Mouse (Mus musculus) olfactory bulb, adult 2 months (tissue): Measurements from ENCODE around the gene Peli3. TPM values are rescaled to one million over a fixed set of nuclear protein-coding genes. Genes with fewer than 3 reads are reported as not detected.
"Not testable (repeated sequence)": the region's sequence is repeated elsewhere in the genome, so short reads cannot be mapped to it uniquely, and the experiment has no call there.

Experiments
- H3K27ac ChIP-seq: fragments of 200-500 bp; 2 replicates; pipeline ENCODE4 v1.5.1; 2012; ENCODE audit warnings: low read depth, low read length; ENCODE audit not compliant: insufficient read depth
- H3K4me1 ChIP-seq: fragments of 200-500 bp; 2 replicates; pipeline ENCODE4 v1.6.1; 2012; ENCODE audit warnings: low read length; ENCODE audit not compliant: control insufficient read depth, insufficient read depth
- H3K4me3 ChIP-seq: fragments of 200-500 bp; 2 replicates; pipeline ENCODE4 v1.5.1; 2012; ENCODE audit warnings: mild to moderate bottlenecking, low read depth, low read length, moderate library complexity; ENCODE audit not compliant: insufficient read depth
- CTCF ChIP-seq: fragments of 200-500 bp; IDR thresholded peaks from 2 replicates; pipeline ENCODE4 v1.5.1; 2012; ENCODE audit warnings: low read depth, mild to moderate bottlenecking, low read length, moderate library complexity; ENCODE audit not compliant: insufficient read depth
- POLR2A ChIP-seq: fragments of 200-500 bp; IDR thresholded peaks from 2 replicates; pipeline ENCODE4 v1.6.1; 2012; ENCODE audit warnings: mild to moderate bottlenecking, low read depth, low read length, moderate library complexity; ENCODE audit not compliant: insufficient read depth
- WGBS: fragments of 180-500 bp; shearing (Covaris S2); methylation state at CpG from one replicate; pipeline ENCODE4 v1.1.7; 2018; 5-methylcytosine and 5-hydroxymethylcytosine counted together
- polyA plus RNA-seq: library from polyadenylated mRNA; stranded (reverse); fragments of >200 nt; gene quantifications from 2 replicates; pipeline ENCODE4 v1.2.4, GENCODE M21; 2012; ENCODE audit warnings: low replicate concordance; ENCODE audit not compliant: missing spikeins, insufficient read depth, insufficient read length

The Peli3 gene
- polyA plus RNA-seq, 1 experiment, result not detected

GRCm38 (mm10) chr19:4961928-4962601, 19.1 kb upstream of the Peli3 start, which contains the start of gene Mrpl11:
TSS of gene Mrpl11 (plus strand) at chr19:4962147.
- peak within 1 kb of the TSS; percentile 90 for H3K4me3 ChIP-seq
- peak within 1 kb of the TSS; percentile 71 for H3K27ac ChIP-seq
- no peak for TF ChIP-seq POLR2A
- no peak for TF ChIP-seq CTCF
- WGBS, result under 1% methylated on average over 34 of the region's 34 CpGs
- H3K4me1 ChIP-seq, result no peaks in the 10 kb centered on the region

DNA sequence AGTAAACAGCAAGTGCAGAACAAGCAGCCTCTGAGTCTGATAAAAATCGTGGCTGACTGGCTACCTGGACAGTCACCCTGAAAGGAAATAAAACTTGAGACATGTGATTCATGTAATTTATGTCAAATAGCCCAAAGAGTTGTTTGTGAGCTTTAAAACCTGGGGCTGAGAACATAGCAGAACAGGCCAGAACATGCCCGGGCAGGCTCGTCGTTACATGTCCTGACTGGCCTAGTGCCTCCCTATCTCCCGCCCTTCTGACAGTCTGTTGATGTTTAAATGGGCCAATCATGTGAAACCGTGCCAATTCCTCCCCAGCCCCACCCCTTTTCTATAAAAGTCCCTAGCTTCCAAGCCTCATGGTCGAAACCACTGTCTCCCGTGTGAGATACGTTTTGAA, 5.7 kb upstream of the Peli3 start:
- WGBS, result 86% methylated on average over 9 of the region's 9 CpGs
- H3K27ac ChIP-seq, H3K4me1 ChIP-seq, H3K4me3 ChIP-seq: not testable (repeated sequence)

GRCm38 (mm10) chr19:4945540-4945939, 2.6 kb upstream of the Peli3 start:
- 35% methylated on average over 6 of the region's 6 CpGs for WGBS
- TF ChIP-seq CTCF (no peak), POLR2A (no peak)
- Histone ChIP-seq H3K4me1 (peaks cover 8% of the 10 kb centered on the region), H3K27ac (no peak overlapping the region), H3K4me3 (no peak overlapping the region)

DNA sequence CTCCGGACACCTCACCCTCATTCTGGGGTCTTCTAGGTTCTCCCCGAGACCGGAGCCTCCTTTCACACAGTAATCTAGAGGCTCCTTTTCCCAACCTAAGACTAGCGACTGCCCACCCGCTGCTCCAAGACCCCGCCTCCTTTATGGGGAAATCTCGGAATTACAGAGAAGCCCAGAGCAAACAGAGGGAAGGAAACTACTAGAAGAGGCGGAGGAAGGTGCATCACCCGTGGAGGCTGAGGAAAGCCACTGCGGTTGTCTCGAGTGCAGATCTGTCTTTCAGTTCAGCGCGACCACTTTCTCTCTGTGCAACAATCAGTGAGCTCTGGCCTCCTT, 294 bp upstream of the Peli3 start:
- no peak for TF ChIP-seq CTCF
- no peak for TF ChIP-seq POLR2A
- H3K27ac ChIP-seq, result no peak overlapping the region
- H3K4me1 ChIP-seq, result peaks cover 8% of the 10 kb centered on the region
- WGBS, result 6% methylated on average over 13 of the region's 13 CpGs
- H3K4me3 ChIP-seq, result peak overlapping the region; percentile 71

DNA sequence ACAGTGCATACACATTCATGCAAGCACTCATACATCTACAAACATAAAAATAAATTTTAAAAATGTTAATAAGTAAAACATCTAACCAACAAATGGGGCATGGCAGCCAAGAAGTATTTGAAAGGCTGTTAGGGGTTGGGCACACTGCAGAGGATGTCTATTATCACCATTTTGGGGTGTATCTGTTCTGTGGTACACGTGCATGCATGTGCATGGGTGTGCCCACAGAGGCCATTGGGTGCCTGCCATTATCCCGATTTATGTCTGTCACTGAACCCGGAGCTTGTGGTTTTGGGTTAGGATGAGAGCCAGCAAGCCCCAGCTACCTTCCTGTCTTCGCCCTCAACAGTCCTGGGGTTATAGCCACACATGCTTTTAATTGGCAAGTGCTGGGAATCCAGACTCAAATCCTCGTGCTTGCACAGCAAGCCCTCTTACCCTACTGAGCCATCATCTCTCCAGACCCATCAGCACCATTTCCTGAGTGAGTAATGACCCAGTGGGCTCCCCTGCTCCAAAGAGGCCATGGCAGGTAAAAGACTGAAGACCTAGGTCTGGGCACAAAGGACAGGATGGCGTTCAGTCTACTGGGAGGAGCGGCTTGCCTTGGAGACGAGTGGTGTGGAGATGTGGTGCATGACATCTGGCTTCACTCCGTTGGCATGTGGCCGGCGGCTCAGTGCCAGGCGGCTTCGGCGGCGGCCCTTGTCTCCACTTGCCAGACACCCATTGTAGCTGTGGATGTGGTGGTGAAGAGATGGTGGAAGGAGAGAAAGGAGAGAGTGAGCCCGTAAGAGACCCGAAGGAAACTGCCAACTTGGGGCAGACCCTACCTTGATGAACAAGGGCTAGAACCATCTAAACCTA, 5.2 kb downstream of the Peli3 start:
- H3K4me3 ChIP-seq, result no peak overlapping the region
- no peak overlapping the region for H3K27ac ChIP-seq
- TF ChIP-seq POLR2A (no peak), CTCF (no peak)
- 76% methylated on average over 17 of the region's 17 CpGs for WGBS
- peaks cover 3% of the 10 kb centered on the region for H3K4me1 ChIP-seq

DNA sequence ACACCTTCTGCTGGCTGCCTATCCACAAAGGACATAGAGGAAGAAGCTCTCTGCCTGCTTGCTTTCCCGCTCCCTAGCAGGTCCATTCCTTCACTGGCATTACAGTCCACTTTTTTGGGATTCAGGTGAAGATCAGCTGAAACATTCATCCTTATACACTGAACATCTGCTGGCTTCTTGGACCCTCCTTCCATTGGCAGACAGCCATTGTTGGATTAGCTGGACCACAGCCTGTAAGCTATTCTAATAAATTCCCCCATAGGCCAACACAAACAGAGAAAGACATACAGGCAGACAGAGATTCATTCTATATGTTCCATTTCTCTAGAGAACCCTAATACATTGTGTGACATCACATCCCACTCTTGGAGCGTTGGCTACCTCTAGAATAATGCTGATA, 6.0 kb downstream of the Peli3 start:
- no peak overlapping the region for H3K27ac ChIP-seq

DNA sequence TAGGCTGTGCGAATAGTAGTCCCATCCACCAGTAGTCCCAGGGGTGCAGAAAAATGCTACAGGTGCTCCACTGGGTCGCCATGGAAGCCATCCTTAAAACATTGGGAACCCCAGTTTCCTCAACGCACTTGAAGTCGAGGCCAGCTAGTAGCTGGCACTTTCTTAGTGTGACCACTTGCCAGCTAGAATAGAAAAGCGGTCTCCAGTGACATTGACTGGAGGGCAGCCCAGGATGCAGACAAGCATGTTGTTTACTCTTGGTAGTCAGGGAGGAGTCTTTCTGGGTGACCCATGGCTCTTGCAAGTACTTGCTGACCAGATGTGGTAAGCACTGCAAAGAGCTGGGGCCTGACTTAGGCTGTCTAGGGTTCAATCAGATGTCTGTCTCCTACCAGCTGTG, 14.1 kb downstream of the Peli3 start:
- no peak overlapping the region for H3K4me3 ChIP-seq
- TF ChIP-seq CTCF (no peak), POLR2A (no peak)
- WGBS, result 37% methylated on average over 5 of the region's 5 CpGs
- H3K27ac ChIP-seq, result no peak overlapping the region
- peaks cover 12% of the 10 kb centered on the region for H3K4me1 ChIP-seq

More for the DNA sequence above, 6.0 kb downstream of the Peli3 start:
- 77% methylated on average over 2 of the region's 2 CpGs for WGBS
- TF ChIP-seq CTCF (no peak), POLR2A (no peak)
- no peak overlapping the region for H3K4me3 ChIP-seq
- H3K4me1 ChIP-seq, result peaks cover 3% of the 10 kb centered on the region

GRCm38 (mm10) chr19:4927904-4928531, 14.9 kb downstream of the Peli3 start, which contains the start of gene Dpp3:
TSS of gene Dpp3 (minus strand) at chr19:4928287.
- Histone ChIP-seq H3K27ac (0 out of 2 replicates have a peak within 1 kb of the TSS, but pooled peaks have one; percentile 36), H3K4me3 (peak within 1 kb of the TSS; percentile 89), H3K4me1 (peaks cover 12% of the 10 kb centered on the region)
- TF ChIP-seq POLR2A (peak; percentile 79), CTCF (no peak)
- WGBS, result 1% methylated on average over 32 of the region's 32 CpGs
